Mouse (Mus musculus): ENCODE measurements around the gene Incenp. TPM values are rescaled to one million over a fixed set of nuclear protein-coding genes. Genes with fewer than 3 reads are reported as not detected.
A peak's percentile ranks its signal among the peaks of the same experiment; 100 is the strongest.
"Not testable (repeated sequence)": the region's sequence is repeated elsewhere in the genome, so short reads cannot be mapped to it uniquely, and the experiment has no call there.

Gene Incenp
- polyA plus RNA-seq, 3 experiments from 2014 or later = 11.4 to 57.7 (median 18.4) TPM

- no peak for ATAC-seq
These were observed 19.0 kb upstream of the Incenp start for GRCm38 (mm10) chr19:9918176-9918861.

GRCm38 (mm10) chr19:9917727-9918126 is 18.4 kb upstream of the Incenp start:
- ATAC-seq = no peak

GRCm38 (mm10) chr19:9915935-9916334 is 16.6 kb upstream of the Incenp start:
- ATAC-seq = peak; percentile 87

GRCm38 (mm10) chr19:9914346-9914745 is 15.0 kb upstream of the Incenp start:
- no peak for ATAC-seq

- no peak for ATAC-seq
These were observed 14.4 kb upstream of the Incenp start for GRCm38 (mm10) chr19:9913784-9914183.

GRCm38 (mm10) chr19:9911314-9911754 is 12.0 kb upstream of the Incenp start:
- peak; percentile 63 for ATAC-seq

- ATAC-seq = no peak
These were observed 10.0 kb upstream of the Incenp start for GRCm38 (mm10) chr19:9909351-9909750.

GRCm38 (mm10) chr19:9900696-9901095 is 1.3 kb upstream of the Incenp start:
- not testable (repeated sequence) for ATAC-seq

GRCm38 (mm10) chr19:9899780-9900146 is 412 bp upstream of the Incenp start:
- ATAC-seq = peak; percentile 10

- ATAC-seq = no peak
These were observed 848 bp downstream of the Incenp start for GRCm38 (mm10) chr19:9898339-9899066.

- no peak for ATAC-seq
These were observed 3.3 kb downstream of the Incenp start for GRCm38 (mm10) chr19:9896067-9896466.

GRCm38 (mm10) chr19:9886771-9887170 is 12.6 kb downstream of the Incenp start:
- ATAC-seq = no peak

GRCm38 (mm10) chr19:9886348-9886747 is 13.0 kb downstream of the Incenp start:
- ATAC-seq = no peak

GRCm38 (mm10) chr19:9878186-9878835 is 21.0 kb downstream of the Incenp start:
- no peak for ATAC-seq

GRCm38 (mm10) chr19:9865466-9865865 is 33.9 kb downstream of the Incenp start:
- no peak for ATAC-seq

GRCm38 (mm10) chr19:9864856-9865255 is 34.5 kb downstream of the Incenp start:
- ATAC-seq = no peak

- not testable (repeated sequence) for ATAC-seq
These were observed 38.5 kb downstream of the Incenp start for GRCm38 (mm10) chr19:9860821-9861220.

GRCm38 (mm10) chr19:9849368-9850075 is 49.8 kb downstream of the Incenp start:
- not testable (repeated sequence) for ATAC-seq

- ATAC-seq = no peak
These were observed 52.1 kb downstream of the Incenp start, which contains the start of gene Scgb2a2 for GRCm38 (mm10) chr19:9847262-9847661. Gene Scgb2a2 (plus strand): TSS chr19:9847562.

- no peak for ATAC-seq
These were observed 62.0 kb downstream of the Incenp start for GRCm38 (mm10) chr19:9837341-9837715.

GRCm38 (mm10) chr19:9836581-9837340 is 62.6 kb downstream of the Incenp start:
- ATAC-seq = peak; percentile 50
